Mouse (Mus musculus): ENCODE measurements around the gene Thrsp.

DNA sequence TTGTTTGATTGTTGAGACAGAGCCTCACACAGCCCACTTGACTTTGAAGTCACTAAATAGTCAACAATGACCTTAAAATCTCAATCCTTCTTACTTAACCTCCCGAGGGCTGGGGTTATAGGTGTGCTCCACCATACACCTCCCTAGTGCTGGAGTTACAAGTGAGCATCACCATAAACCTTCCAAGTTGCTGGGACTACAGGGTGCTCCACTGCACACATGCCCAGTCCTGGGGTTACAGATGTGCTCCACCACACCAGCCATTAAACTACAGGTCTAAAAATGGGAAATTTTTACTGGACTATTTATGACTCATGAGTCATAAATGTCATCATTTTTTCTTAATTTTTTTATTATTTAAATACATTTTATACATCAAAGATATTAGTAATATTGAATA lies 51.6 kb downstream of the Thrsp start:
- TF ChIP-seq CTCF (conservative IDR thresholded peaks at IDR 0.05; ENCODE audit: low read length) = no peak
- TF ChIP-seq NANOG (IDR thresholded peaks at IDR 0.05; ENCODE audit: borderline replicate concordance, low read length) = no peak

Data from E14TG2a.4 (cell line).